Mouse (Mus musculus) brown adipose tissue, adult 24 weeks (tissue): ENCODE data around the gene Plrg1. TPM values are rescaled to one million over a fixed set of nuclear protein-coding genes. Genes with fewer than 3 reads are reported as not detected.
A peak's percentile ranks its signal among the peaks of the same experiment; 100 is the strongest.

Source experiments
- H3K27ac ChIP-seq: fragments of 200-500 bp; replicated peaks from 2 replicates; pipeline ENCODE4 v1.5.1; 2012; ENCODE audit warnings: low read depth, mild to moderate bottlenecking, low read length
- H3K4me1 ChIP-seq: fragments of 200-500 bp; 2 replicates; pipeline ENCODE4 v1.6.1; 2012; ENCODE audit warnings: low read length, mixed read lengths; ENCODE audit not compliant: control insufficient read depth, insufficient read depth, insufficient read length
- H3K4me3 ChIP-seq: fragments of 200-500 bp; 2 replicates; pipeline ENCODE4 v1.5.1; 2012; ENCODE audit warnings: low read depth, mild to moderate bottlenecking, low read length, moderate library complexity; ENCODE audit not compliant: insufficient read depth
- polyA plus RNA-seq: library from polyadenylated mRNA; stranded (reverse); fragments of >200 nt; gene quantifications from 2 replicates; pipeline ENCODE4 v1.2.4, GENCODE M21; 2012; ENCODE audit not compliant: missing spikeins, insufficient read depth, insufficient read length

The Plrg1 gene
- polyA plus RNA-seq = 20.1 and 21.7 TPM in 2 replicates

DNA sequence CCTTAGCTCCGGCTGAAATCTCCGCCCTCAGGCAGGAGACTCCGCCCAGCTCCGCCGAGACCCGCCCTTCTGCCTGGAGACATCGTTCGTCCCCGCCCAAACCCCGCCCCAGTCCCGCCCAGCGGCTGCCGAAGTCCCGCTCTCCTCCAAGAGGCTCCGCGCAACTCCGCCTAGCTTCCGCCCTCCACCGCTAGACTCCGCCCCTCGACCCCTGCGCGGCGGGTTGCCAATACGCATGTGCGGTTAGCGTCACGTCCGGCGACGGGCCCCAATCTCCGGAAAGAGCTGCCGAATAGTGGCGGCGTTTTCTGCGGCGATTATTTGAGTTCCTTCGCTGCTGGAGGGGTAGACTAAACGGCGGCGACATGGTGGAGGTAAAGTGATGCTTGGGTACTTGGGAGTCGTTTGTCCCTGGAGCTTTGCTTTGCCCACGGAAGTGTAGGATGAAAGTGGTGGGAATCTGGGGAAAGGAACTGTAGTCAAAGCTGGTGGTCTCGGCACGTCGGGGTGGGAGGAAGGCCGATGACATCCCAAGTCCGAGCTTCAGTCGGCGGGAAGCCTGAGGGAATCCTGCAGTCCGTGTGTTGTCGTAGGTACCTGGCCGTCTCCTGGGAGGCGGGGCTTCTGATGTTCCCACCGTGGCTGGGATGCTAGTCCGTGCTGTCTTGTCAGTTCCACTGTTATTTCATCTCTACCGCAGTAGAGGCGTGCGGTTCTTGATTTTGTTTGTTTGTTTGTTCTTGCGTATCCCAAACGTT is at the start of gene Plrg1:
Plrg1 (plus strand) TSS at position 242 of the 758 bp plus-strand sequence.
- Histone ChIP-seq H3K4me3 (peak within 1 kb of the TSS; percentile 88), H3K4me1 (peaks cover 3% of the 10 kb centered on the region; the same call in 1 of the 2 replicates), H3K27ac (peak within 1 kb of the TSS; percentile 72)

DNA sequence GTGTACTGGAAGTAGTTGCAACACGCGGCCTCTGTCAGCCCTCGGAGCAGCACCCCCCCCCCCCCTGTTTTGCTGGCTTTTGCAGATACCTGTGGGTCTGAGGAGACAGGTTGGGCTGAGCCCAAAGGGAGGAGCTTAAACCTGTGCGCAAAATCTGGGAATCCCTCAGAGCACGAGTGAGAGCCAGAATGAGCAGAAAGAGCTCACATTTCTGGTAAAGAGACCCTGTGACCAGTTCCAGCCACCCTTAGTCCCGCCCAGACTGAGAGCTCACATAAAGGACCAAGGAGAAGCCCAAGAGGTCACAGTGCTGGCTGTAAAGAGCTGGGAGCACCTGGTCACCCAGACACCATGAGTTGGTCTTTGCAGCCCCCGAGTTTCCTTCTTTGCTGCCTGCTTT is 47.8 kb upstream of the Plrg1 start, which contains the start of gene Fgg:
Fgg (plus strand) TSS at position 168 of the 400 bp plus-strand sequence.
- Histone ChIP-seq H3K4me3 (no peak within 1 kb of the TSS), H3K4me1 (no peaks in the 10 kb centered on the region), H3K27ac (no peak within 1 kb of the TSS)

DNA sequence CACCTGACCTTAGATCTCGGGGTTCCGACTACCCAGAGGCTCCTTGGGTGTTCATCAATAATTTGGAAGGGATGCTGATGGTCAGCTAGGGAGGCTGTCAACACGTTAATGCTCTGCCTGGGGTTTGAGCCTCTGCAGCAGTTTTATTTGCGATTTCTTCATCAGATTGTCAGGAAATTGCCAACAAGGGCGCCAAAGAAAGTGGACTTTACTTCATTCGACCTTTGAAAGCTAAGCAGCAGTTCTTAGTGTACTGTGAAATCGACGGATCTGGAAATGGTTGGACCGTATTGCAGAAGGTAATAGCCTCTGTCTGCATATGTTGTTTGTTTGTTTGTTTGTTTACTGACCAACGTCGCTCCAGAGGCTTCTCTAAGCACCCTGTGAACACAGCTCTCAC is 45.0 kb upstream of the Plrg1 start:
- Histone ChIP-seq H3K4me1 (no peaks in the 10 kb centered on the region), H3K4me3 (no peak overlapping the region), H3K27ac (no peak overlapping the region)

DNA sequence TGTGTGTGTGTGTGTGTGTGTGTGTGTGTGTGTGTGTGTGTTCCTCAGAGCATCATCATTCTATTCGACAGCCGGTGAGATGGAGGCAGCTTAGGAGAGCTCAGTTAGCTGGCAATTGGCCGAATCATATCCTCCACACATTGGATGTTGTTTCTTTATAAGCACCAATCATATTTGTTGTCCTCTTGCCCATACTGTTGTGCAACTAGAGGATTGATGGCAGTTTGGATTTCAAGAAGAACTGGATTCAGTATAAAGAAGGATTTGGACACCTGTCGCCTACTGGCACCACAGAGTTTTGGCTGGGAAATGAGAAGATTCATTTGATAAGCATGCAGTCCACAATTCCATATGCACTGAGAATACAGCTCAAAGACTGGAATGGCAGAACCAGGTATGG is 44.2 kb upstream of the Plrg1 start:
- no peak overlapping the region for H3K27ac ChIP-seq
- H3K4me3 ChIP-seq = no peak overlapping the region
- H3K4me1 ChIP-seq = no peaks in the 10 kb centered on the region

DNA sequence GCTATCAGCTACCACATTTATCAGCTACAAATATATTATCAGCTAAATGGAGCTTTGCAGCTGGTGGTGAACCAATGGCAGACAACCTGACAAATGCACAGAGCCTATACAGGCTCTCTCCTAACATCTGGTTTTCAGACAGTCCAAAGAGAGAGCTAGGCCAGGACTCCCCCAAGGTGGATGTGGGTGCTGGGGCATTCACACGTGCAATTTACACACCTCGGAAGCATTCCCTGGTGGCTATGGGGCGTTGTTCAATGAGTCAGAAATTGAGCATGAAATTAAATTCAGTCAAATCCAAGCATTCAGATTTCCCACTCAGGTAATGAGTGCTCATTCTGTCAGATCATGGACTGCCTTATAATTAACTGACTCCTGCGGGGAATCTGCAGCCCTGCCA is 43.8 kb upstream of the Plrg1 start:
- H3K4me1 ChIP-seq = no peaks in the 10 kb centered on the region
- no peak overlapping the region for H3K27ac ChIP-seq
- no peak overlapping the region for H3K4me3 ChIP-seq

DNA sequence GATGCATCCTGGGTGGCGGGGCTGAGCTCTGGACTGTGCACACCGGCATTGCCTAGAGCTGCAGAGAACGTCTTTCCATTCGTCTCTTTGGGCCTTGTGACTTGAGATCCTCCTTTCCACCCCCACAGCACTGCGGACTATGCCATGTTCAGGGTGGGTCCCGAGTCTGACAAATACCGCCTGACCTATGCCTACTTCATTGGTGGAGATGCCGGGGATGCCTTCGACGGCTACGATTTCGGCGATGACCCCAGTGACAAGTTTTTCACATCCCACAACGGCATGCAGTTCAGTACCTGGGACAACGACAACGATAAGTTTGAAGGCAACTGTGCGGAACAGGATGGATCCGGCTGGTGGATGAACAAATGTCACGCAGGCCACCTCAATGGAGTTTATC is 42.7 kb upstream of the Plrg1 start:
- Histone ChIP-seq H3K4me1 (no peaks in the 10 kb centered on the region), H3K4me3 (no peak overlapping the region), H3K27ac (no peak overlapping the region)

DNA sequence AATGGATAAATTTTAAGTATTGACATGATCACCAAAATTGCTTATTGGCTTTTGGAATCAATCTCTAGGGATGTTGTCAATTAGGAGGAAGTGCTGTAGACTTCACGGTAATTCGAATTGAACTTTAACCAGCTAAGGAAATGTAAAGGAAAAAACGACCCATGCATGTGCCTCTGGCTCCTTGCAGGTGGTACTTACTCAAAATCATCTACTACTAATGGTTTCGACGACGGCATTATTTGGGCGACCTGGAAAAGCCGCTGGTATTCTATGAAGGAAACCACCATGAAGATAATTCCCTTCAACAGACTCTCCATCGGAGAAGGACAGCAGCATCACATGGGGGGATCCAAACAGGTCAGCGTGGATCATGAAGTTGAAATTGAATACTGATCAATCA is 41.4 kb upstream of the Plrg1 start:
- Histone ChIP-seq H3K4me3 (no peak overlapping the region), H3K27ac (no peak overlapping the region), H3K4me1 (no peaks in the 10 kb centered on the region)

DNA sequence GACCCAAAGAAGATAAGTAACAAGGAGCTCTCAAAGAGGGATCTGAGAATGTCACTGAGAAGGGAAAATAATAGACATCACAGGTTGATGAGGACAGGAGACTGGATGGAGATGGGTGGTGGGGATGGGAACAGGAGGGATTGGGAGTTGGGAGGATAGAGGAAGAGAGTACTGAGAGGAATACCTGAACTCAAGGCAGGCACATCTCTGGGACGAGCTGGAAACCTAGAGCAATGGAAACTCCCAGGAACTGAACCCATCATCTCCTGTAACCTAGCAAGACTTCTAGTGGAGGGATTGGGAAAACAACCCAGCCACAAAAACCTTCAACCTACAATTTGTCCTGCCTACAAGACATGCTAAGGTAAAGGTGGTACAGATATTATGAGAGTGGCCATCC is 39.1 kb upstream of the Plrg1 start:
- Histone ChIP-seq H3K4me1 (no peaks in the 10 kb centered on the region), H3K27ac (no peak overlapping the region), H3K4me3 (no peak overlapping the region)

DNA sequence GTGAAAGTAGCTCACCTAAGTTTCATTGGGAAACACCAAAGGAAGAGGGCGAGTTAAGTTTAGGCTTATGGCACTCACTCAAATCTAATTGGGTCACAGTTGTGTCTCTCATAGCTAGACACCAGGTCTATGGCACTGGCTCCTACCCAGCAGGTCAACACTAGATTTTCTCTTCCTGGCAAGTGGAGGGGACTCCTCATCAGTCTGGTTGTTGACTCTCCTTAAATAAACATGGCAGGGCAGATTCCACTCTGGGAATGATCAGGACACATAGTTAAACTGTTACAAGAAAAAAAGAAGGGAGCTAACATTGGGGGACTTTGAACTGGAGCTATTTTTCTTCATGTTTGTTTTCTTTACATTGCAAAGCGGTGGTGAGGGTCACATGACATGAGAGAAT is 34.9 kb upstream of the Plrg1 start:
- Histone ChIP-seq H3K4me1 (no peaks in the 10 kb centered on the region), H3K27ac (no peak overlapping the region), H3K4me3 (no peak overlapping the region)

DNA sequence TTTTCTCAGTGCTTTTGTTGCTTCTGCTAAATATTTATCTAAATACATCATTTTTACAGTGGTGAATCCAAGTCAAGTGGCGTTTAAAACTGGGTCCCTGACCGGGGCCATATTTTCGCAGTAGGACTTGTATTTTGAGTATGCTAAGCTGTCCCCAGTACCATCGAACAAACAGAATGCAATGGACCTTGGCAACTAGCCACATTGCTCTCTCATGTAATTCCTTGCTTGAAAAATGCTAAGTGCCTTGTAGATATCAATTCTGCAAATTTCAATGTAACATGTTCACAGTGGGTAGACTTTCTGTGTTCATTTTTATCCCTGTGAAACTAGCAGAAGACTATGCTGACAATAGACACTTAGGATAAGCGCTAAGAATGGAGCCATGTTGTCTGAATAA is 34.1 kb upstream of the Plrg1 start:
- H3K4me3 ChIP-seq = no peak overlapping the region
- H3K27ac ChIP-seq = no peak overlapping the region
- H3K4me1 ChIP-seq = no peaks in the 10 kb centered on the region

DNA sequence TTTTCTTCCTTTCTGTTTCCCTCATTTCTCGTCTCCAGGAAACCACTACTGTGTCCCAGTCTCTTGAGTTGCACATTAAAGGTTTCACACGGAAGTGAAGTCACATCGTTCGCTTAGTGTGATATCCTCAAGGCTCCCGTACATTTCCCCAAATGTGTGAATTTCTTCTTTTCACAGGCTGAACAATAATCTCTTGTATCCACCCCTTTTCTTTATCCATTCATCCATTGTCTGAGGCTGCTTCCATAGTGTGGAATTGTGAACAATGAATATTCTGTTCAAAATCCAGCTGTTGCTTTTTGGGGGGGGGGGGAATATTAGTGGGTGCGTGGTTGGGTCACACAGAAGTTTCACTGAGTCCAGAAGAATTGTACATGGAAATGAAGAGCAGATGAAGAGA is 30.3 kb upstream of the Plrg1 start:
- no peak overlapping the region for H3K4me3 ChIP-seq
- H3K27ac ChIP-seq = no peak overlapping the region
- no peaks in the 10 kb centered on the region for H3K4me1 ChIP-seq

DNA sequence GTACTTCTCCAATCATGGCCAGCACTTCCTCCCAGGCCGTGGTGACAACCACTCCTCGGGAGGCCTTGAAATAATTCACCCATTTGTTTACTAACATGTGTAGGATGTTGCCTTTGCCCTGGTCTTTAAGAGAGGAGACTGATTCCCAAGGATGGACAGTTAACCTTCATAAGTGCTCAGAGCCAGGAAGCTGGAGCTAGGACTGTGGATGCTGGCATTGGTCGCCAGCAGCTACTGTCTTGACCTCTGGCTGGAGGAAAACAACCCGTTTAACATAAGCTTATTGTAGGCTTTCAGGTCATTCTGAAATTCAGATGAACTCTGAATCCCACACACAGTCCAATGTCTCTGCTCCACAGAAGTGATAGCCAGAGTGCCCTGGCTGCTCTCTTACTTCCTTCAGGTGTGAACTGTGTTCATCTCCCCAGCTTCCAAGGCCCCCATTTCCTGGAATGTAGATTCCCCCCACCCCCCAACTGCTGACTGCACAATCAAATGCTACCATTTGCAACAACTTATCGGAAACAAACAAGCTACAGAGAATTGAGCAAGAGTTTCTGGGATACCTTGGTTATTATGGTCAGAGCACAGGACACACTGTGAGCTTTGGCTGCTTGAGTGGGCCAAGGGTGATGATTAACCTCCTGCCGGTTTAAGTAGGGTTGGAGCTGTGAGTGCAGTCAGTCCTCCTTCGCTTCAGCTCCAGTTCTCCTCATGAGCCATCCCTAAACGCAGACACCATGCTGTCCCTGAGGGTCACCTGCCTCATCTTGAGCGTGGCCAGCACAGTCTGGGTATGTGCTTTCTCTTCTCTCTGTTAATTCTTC is 29.6 kb upstream of the Plrg1 start, which contains the start of gene Fga:
Fga (plus strand) TSS at position 602 of the 827 bp plus-strand sequence.
- Histone ChIP-seq H3K4me3 (no peak within 1 kb of the TSS), H3K27ac (no peak within 1 kb of the TSS), H3K4me1 (no peaks in the 10 kb centered on the region)

DNA sequence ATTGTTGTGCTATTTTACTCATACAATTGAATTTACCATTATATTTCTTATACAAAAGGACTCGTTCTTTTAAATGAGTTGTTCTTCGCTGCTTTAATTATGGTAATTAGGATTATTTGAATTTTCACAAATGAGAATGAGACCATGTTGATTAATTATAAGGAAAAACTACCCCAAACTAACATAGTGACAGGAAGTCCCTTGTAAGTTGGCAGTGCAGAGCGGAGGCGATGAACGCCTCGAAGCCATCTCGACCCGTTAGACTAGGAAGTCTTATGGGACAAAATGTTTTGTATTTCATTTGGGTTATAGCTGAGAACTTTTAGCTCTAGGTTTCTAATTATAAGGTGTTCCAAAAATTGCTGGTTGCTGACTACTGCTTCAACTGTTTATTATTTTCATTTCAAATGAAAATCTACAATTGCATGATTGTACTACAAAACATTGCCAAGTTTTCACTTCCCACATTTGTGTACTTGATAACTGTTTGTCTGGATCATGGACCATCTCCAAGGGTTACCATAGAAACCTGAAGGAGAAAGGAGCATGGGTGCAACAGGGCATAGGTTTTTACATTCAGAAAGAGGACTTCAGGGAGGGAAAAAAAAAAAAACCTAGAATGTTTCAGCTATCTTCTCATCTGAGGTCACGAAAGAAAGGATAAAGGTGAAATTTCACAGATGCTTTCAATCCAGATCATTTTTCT is 27.6 kb upstream of the Plrg1 start:
- Histone ChIP-seq H3K4me3 (no peak overlapping the region), H3K27ac (no peak overlapping the region), H3K4me1 (no peaks in the 10 kb centered on the region)

DNA sequence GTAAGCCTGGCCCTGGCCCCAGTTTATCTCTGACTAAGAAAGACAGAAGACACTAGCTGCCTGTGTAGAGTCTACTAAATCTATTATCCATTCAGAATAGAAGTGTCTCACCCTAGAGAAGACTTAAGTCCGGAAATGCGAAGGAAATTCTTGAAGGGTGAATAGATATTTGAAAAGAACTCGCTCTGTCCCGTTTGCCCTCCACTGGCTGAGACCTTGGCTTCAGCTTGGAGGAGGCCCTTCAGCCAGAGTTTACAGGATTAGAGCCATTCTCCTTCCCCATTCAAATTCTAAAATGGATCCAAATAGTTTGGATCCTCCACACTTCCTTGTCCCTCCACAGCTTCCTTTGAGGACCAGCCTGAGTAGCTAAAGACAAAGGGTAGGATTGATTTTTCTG is 25.0 kb upstream of the Plrg1 start:
- Histone ChIP-seq H3K4me3 (no peak overlapping the region), H3K27ac (no peak overlapping the region)

DNA sequence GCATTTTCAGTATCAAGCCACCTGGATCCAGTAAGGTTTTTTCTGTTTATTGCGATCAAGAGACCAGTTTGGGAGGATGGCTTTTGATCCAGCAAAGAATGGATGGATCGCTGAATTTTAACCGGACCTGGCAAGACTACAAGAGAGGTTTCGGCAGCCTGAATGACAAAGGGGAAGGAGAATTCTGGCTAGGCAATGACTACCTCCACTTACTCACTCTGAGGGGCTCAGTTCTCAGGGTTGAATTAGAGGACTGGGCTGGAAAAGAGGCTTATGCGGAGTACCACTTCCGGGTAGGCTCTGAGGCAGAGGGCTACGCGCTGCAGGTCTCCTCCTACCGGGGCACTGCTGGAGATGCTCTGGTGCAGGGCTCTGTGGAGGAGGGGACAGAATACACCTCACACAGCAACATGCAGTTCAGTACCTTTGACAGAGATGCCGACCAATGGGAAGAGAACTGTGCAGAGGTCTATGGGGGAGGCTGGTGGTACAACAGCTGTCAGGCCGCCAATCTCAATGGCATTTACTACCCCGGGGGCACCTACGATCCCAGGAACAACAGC is 22.5 kb upstream of the Plrg1 start:
- Histone ChIP-seq H3K27ac (no peak overlapping the region), H3K4me3 (no peak overlapping the region), H3K4me1 (no peaks in the 10 kb centered on the region)

More for the DNA sequence above, 25.0 kb upstream of the Plrg1 start:
- no peaks in the 10 kb centered on the region for H3K4me1 ChIP-seq
